In the genomic region with DNA sequence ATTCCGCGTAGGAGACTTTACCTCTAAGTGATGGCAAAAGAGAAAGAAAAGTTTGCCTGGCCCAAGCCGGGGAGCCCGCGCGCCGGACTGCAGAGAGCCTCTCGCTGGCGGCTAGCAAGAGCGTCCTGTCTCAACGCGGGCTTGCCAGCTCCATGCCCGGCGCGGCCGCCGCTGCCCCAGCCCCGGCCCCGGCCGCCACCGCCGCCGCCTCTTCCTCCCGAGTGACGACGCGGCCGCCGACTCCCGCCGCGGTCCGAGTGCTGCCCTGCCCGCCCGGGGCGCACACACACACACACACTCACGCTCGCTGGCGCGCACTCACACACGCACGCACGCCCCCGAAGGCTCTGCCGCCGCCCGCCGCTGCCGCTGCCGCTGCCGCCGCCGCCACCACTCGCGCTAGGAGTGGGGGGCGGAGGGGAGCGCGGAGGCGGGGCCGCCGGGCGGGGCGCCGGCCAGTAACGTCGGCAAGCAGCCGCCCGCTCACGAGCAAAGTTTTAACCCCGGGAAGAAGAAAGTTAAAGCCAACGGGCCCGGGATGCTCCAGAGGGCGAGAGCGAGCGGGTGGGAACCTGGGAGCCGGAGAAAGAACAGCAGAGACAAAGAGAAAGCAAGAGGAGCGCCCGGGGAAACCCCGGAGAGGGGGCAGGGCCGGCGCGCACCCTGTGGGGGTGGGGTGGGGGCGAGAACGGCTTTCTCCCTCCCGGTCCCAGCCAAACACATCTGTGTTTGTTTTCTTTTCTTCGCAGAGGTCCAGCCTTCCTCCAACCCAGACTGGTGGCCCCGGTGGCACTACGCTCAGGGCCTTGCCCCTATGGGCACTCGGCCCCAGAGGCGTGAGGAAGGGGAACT, we compare ENCODE assay signal across 8 mouse cellular contexts. TPM values are rescaled to one million over a fixed set of nuclear protein-coding genes. Genes with fewer than 3 reads are reported as not detected.
DNase-seq lines count a peak whose midpoint lies in the region; TF ChIP-seq lines count a peak whose summit lies in the region.

No protein-coding gene starts in this region.

- 3% methylated on average over 85 of the region's 90 CpGs for WGBS in kidney, adult 2 months
- WGBS in lung, adult 2 months, result 2% methylated on average over 78 of the region's 90 CpGs

- peaks cover 19% of the 10 kb centered on the region for H3K4me1 ChIP-seq in kidney, adult 2 months (ENCODE audit: control insufficient read depth, insufficient read depth, low read length)
- H3K4me1 ChIP-seq in lung, adult 2 months (ENCODE audit: control insufficient read depth, insufficient read depth, low read length), result peaks cover 10% of the 10 kb centered on the region; the same call in 1 of the 2 replicates

- TF ChIP-seq POLR2A in kidney, adult 2 months (IDR thresholded peaks at IDR 0.05; ENCODE audit: low read depth, low read length), result no peak
- no peak for TF ChIP-seq POLR2A in lung, adult 2 months (IDR thresholded peaks at IDR 0.05; ENCODE audit: borderline replicate concordance, extremely low read depth, low read depth, low read length)

- H3K27me3 ChIP-seq in kidney, adult 2 months (replicated peaks; ENCODE audit: control insufficient read depth, insufficient read depth, low read length), result no peaks in the 10 kb centered on the region

- no peak for TF ChIP-seq CTCF in left cerebral cortex, adult 2 months (IDR thresholded peaks at IDR 0.05)
- no peak for TF ChIP-seq CTCF in kidney, adult 2 months (conservative IDR thresholded peaks at IDR 0.05; ENCODE audit: insufficient read depth, insufficient read length, low read depth, low read length)
- TF ChIP-seq CTCF in lung, adult 2 months (IDR thresholded peaks at IDR 0.05; ENCODE audit: insufficient read depth, low read length), result no peak

- intact Hi-C loops in left cerebral cortex, adult 2 months (cut with DNase I), result no loop called here

- peak; percentile 40 to 43 for DNase-seq in left cerebral cortex, adult 2 months (ENCODE audit: extremely low spot score in 1 of 2, low spot score in 2 of 2)
- DNase-seq in left cerebral cortex, adult 11 months (ENCODE audit: low spot score), result no peak
- DNase-seq in embryo, embryonic 11 days, result peak; percentile 87
- DNase-seq in heart, adult 9 months (ENCODE audit: low spot score in 2 of 2), result peak; percentile 56 to 71
- peak; percentile 88 for DNase-seq in kidney, adult 2 months
- peak; percentile 54 for DNase-seq in lung, adult 2 months
- DNase-seq in ovary, adult 18-20 months (ENCODE audit: low spot score), result peak; percentile 24
- DNase-seq in urinary bladder, postnatal 25 days (ENCODE audit: low spot score), result peak; percentile 38

- no peak overlapping the region for H3K27ac ChIP-seq in left cerebral cortex, adult 2 months
- H3K27ac ChIP-seq in kidney, adult 2 months (ENCODE audit: insufficient read depth, low read depth, low read length), result peak overlapping the region; percentile 88

- H3K4me3 ChIP-seq in left cerebral cortex, adult 2 months, result peak overlapping the region; percentile 53
- H3K4me3 ChIP-seq in kidney, adult 2 months (ENCODE audit: insufficient read depth, low read depth, low read length), result peak overlapping the region; percentile 94
- H3K4me3 ChIP-seq in lung, adult 2 months (replicated peaks; ENCODE audit: extremely low read depth, low read depth, low read length), result peak overlapping the region; percentile 58

- no peaks in the 10 kb centered on the region for H3K36me3 ChIP-seq in kidney, adult 2 months (ENCODE audit: control insufficient read depth, insufficient read depth, low read length)

RNA-seq across cellular contexts. Expression of a gene that starts 13.8 kb away (rescaled TPM):
- total RNA-seq in left cerebral cortex, adult 2 months (2021), result 1 to 10 TPM; 6.0 to 7.4 TPM
- polyA plus RNA-seq in kidney, adult 2 months (2012; rRNA removed), result 24.4 and 33.1 TPM in 2 replicates
- 58.8 and 65.7 TPM in 2 replicates for polyA plus RNA-seq in lung, adult 2 months (2012; rRNA removed)

RNA-seq across cellular contexts. Expression of a gene that starts 45.1 kb away (rescaled TPM):
- 1 to 10 TPM; 2.6 to 2.9 TPM for total RNA-seq in left cerebral cortex, adult 2 months (2021)
- polyA plus RNA-seq in kidney, adult 2 months (2012; rRNA removed), result 0.83 and 2.2 TPM in 2 replicates
- polyA plus RNA-seq in lung, adult 2 months (2012; rRNA removed), result 10.8 and 11.7 TPM in 2 replicates
